Mouse (Mus musculus) c-Kit-negative CD71-positive TER-119-positive erythroid progenitor cells, embryonic 14.5 days (primary cell): ENCODE results near the gene Nol9.
"Not testable (repeated sequence)": the region's sequence is repeated elsewhere in the genome, so short reads cannot be mapped to it uniquely, and the experiment has no call there.

Source experiments
- DNase-seq: peaks from one replicate; pipeline ENCODE4 v3.0.0-alpha.2; 2013; ENCODE audit warnings: low read depth, low spot score

Gene Nol9

GRCm38 (mm10) chr4:152010707-152011134 lies 28.4 kb upstream of the Nol9 start:
- DNase-seq, result peak; percentile 52

GRCm38 (mm10) chr4:152011171-152011760 lies 27.9 kb upstream of the Nol9 start:
- no peak for DNase-seq

- DNase-seq, result no peak
Measured at GRCm38 (mm10) chr4:152012109-152012508, 27.0 kb upstream of the Nol9 start.

- DNase-seq, result no peak
Measured at GRCm38 (mm10) chr4:152013036-152013813, 25.9 kb upstream of the Nol9 start.

- DNase-seq, result no peak
Measured at GRCm38 (mm10) chr4:152019073-152019472, 20.0 kb upstream of the Nol9 start.

- DNase-seq, result no peak
Measured at GRCm38 (mm10) chr4:152020024-152020423, 19.1 kb upstream of the Nol9 start.

GRCm38 (mm10) chr4:152021568-152022097 lies 17.5 kb upstream of the Nol9 start:
- DNase-seq, result no peak

- DNase-seq, result no peak
Measured at GRCm38 (mm10) chr4:152022506-152022905, 16.6 kb upstream of the Nol9 start.

- DNase-seq, result no peak
Measured at GRCm38 (mm10) chr4:152024525-152024924, 14.6 kb upstream of the Nol9 start.

GRCm38 (mm10) chr4:152026751-152027508 lies 12.2 kb upstream of the Nol9 start:
- no peak for DNase-seq

- peak; percentile 94 for DNase-seq
Measured at GRCm38 (mm10) chr4:152027524-152027923, 11.6 kb upstream of the Nol9 start, which contains the start of gene Zbtb48. Gene Zbtb48 (minus strand): TSS chr4:152027671.

- no peak for DNase-seq
Measured at GRCm38 (mm10) chr4:152028456-152028855, 10.7 kb upstream of the Nol9 start.

GRCm38 (mm10) chr4:152029087-152029486 lies 10.0 kb upstream of the Nol9 start:
- DNase-seq, result no peak

GRCm38 (mm10) chr4:152029997-152030396 lies 9.1 kb upstream of the Nol9 start:
- no peak for DNase-seq

- DNase-seq, result no peak
Measured at GRCm38 (mm10) chr4:152032922-152033321, 6.2 kb upstream of the Nol9 start.

- DNase-seq, result not testable (repeated sequence)
Measured at GRCm38 (mm10) chr4:152036464-152036863, 2.7 kb upstream of the Nol9 start.

GRCm38 (mm10) chr4:152038225-152038984 lies 716 bp upstream of the Nol9 start, which contains the start of gene Tas1r1:
Gene Tas1r1 (minus strand): TSS chr4:152038568.
- DNase-seq, result no peak

GRCm38 (mm10) chr4:152039831-152040310 lies 750 bp downstream of the Nol9 start:
- no peak for DNase-seq

GRCm38 (mm10) chr4:152041924-152042641 lies 3.0 kb downstream of the Nol9 start:
- no peak for DNase-seq

- DNase-seq, result no peak
Measured at GRCm38 (mm10) chr4:152043171-152043570, 4.0 kb downstream of the Nol9 start.
